Mouse (Mus musculus): ENCODE data around the gene Them7.

Them7 gene

GRCm38 (mm10) chr2:105235380-105236115 lies 11.4 kb downstream of the Them7 start:
- no peak for DNase-seq

- no peak for DNase-seq
Observed at GRCm38 (mm10) chr2:105237424-105237823, 13.3 kb downstream of the Them7 start.

GRCm38 (mm10) chr2:105237841-105238240 lies 13.7 kb downstream of the Them7 start:
- no peak for DNase-seq

GRCm38 (mm10) chr2:105238775-105239174 lies 14.7 kb downstream of the Them7 start:
- no peak for DNase-seq

DNA sequence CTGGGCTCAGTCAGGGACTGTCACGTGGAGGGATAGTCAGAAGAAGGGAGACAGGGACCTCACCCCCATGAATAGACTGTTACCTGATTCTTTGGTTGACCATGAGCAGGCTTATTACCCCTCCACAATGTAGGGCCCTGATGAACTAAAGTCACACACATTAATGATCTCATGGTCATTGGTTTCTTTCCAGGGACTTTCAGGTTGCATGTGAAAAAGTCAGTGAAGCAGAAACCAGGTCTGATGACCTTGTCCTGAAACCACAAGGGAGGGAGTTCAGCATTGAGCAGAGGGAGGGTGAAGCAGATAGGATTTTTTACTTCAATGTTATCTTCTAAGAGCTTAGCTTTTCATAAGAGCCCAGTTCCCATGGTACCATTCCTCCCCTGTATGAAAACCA lies 16.5 kb downstream of the Them7 start:
- DNase-seq = no peak

DNA sequence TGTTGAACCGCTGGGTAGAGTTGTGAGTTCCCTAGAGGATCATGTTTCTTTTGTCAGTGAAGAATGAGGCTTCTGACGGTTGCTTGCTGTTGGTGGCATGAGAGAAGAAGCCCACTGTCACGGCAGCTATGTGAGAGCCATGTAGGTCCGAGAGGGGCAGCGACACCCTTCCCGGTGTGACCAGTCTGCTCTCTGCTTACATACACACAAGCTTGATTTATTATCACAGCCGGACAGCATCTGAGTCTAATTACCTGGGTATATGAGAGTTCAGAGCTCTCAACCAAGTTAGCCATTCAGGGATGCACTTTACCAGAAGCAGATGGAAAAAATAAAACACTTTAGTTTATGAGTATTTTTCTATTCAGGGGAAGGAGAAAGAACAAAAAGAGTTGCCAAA lies 18.8 kb downstream of the Them7 start:
- DNase-seq = no peak

GRCm38 (mm10) chr2:105244733-105245132 lies 20.6 kb downstream of the Them7 start:
- DNase-seq = no peak

- DNase-seq = peak; percentile 5 to 8
Observed at GRCm38 (mm10) chr2:105251978-105252377, 27.9 kb downstream of the Them7 start.

GRCm38 (mm10) chr2:105252824-105253223 lies 28.7 kb downstream of the Them7 start:
- no peak for DNase-seq

GRCm38 (mm10) chr2:105255457-105255856 lies 31.3 kb downstream of the Them7 start:
- DNase-seq = no peak

GRCm38 (mm10) chr2:105256427-105257071 lies 32.4 kb downstream of the Them7 start:
- no peak for DNase-seq

GRCm38 (mm10) chr2:105257376-105257775 lies 33.3 kb downstream of the Them7 start:
- no peak for DNase-seq

DNA sequence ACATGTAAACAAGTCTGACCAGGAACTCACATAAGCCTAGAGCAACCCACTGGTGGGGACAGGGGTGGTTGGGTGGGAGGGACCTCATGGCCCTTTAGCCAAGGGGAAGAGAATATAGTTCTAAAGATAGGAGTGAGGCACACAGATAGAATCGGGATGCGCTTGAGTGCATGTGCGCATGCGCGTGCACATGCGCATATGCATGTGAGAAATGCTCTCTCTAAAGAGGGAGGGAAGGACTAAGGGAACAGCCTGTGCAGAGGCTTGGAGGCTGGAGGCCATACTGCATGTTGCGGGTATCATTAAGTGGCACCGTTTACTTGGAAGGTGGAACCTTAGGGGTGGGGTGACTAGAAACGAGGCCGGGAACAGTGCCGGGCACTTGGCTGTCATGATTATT lies 37.2 kb downstream of the Them7 start:
- no peak for DNase-seq

DNA sequence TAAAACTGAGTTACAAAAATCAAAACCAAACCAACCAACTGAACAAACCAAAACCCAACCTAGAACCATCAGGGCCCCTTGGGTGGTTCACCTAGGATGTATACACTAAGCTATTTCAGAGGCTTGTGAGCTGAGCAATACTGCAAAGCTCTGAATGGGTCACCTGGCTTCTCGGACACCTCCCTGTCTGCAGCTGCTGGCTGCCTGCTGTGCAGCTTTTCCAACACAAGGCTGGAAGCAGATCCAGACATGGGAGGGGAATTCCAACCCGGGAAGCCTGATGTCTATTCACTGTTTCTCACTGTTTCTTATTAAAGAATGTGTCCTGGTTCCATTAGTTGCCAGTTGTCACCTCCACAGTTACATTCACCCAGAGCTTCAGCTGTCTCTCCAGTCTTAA lies 39.1 kb downstream of the Them7 start:
- no peak for DNase-seq

GRCm38 (mm10) chr2:105282407-105283077 lies 58.4 kb downstream of the Them7 start:
- no peak for DNase-seq

DNA sequence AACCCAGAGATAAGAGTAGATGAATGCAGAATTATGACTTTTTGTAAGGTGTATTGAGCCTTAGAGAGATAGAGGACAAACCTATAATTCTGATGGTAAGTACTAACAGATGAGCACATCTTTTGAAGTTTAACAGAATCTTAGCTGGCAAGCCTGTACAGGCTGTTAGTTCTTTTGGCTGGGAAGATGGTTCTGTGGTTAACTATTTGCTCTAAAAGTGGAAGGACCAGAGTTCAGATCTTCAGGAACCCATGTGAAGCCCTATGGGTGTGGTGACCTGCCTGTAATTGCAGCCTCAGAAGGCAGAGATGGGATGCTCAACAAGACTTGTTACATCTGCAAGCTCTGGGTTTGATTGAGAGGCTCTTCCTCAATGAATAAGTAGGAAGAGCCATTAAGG lies 59.7 kb downstream of the Them7 start:
- no peak for DNase-seq

DNA sequence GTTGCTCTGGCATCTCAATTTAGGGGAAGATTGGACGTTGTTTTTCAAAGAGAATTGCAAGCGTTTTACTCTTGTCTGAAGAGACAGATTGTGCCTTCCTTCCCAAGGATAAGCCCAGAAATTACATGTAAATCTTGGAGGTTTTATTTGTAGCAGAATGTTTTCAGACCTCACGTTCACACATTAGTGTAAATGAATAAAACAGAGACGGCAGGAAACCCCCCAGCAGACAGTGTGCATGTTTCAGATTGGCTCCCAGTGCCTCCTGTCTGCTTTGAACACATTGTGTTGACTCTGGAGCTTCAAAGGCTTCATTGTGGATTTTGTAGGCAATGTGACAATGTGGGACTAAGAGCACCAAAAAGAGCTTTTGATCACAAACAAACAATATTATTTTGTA lies 60.7 kb downstream of the Them7 start:
- no peak for DNase-seq

- DNase-seq = no peak
Observed at GRCm38 (mm10) chr2:105295823-105296222, 71.7 kb downstream of the Them7 start.

- DNase-seq = no peak
Observed at GRCm38 (mm10) chr2:105298888-105299287, 74.8 kb downstream of the Them7 start.

DNA sequence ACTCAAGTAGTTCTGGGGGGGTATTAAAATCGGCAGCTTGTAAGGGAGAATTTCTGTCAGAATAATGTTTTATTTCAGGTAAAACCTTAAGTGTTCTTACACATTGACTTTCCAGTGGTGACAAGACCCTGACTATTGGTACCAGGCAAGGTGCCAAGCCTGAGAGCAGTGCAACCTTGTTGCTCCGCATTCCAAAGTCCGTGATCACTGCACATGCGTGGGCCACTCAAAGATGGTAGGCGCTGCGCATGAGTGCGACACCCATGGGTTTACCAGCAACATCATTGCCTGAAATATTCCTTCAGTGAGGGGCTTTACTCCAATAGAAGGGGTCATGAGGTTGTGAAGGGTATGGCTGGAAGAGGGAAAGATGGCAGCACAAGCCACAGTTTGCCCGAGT lies 77.0 kb downstream of the Them7 start:
- DNase-seq = no peak

DNA sequence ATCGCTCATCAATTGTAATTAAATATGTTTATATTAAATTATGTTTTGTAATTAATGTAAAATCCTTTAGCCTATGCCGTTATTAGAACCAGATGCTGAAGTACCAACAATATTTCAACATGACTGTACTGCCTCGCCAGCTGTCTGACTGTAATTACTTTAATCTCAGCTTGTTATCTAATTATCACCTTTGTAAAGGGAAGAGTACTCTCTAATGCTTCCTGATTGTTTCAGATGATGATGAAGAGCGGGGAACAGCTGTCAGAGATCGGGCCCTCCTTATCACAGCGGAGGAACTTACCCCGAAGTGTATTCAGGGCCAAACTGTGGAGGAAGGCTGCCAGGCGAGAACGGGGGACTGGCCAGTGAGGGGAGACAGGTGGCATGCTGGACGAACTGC lies 77.4 kb downstream of the Them7 start:
- DNase-seq = no peak

DNA sequence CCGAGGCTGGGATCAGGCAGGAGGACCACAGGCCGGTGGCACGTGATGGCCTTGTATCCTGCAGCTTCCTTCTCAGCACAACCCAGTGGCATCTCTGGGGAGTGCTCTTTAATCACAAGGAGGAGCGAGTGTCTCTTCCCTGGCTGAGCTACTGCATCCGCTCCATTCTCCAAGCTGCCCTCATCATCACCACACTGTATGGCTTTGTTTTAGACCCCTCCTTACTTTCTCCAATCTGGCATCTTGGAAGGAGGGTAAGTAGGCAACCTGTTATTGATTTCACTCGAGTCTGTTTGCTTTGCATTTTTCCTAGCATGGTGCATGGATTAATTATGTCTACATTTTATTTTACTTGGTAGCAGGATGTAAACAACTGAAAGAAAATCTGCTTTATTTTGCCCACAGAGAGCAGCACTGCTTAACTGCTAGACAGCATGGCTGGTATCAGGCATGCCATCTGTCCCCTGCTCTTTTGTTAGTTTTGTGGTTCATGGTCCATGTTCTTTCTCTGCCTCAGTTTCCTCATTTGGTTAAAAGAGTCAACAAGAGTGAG lies 79.9 kb downstream of the Them7 start:
- DNase-seq = no peak

- no peak for DNase-seq
Observed at GRCm38 (mm10) chr2:105305876-105306275, 81.8 kb downstream of the Them7 start.

- DNase-seq = no peak
Observed at GRCm38 (mm10) chr2:105311414-105311813, 87.3 kb downstream of the Them7 start.

Data from lung, adult 18-20 months (tissue).